Mouse (Mus musculus) gastrocnemius, postnatal 14 days (tissue): ENCODE measurements around the gene Naa10. TPM values are rescaled to one million over a fixed set of nuclear protein-coding genes. Genes with fewer than 3 reads are reported as not detected.

Experiments
- DNase-seq: peaks from one replicate; pipeline ENCODE4 v3.0.0; 2021; ENCODE audit warnings: mixed read lengths
- intact Hi-C: fragments of 180-260 bp; cut with DNase I; formaldehyde crosslinking; loops from one replicate; pipeline ENCODE4 v1.15.1; 2025; ENCODE audit warnings: low total_unique reads
- total RNA-seq, 2 experiments: library from RNA; stranded (reverse); gene quantifications; 2 replicates each; pipeline ENCODE4 v1.2.3; 2021

Naa10 gene
- total RNA-seq, 2 experiments from 2014 or later, result 58.8 to 66.1 TPM

DNA sequence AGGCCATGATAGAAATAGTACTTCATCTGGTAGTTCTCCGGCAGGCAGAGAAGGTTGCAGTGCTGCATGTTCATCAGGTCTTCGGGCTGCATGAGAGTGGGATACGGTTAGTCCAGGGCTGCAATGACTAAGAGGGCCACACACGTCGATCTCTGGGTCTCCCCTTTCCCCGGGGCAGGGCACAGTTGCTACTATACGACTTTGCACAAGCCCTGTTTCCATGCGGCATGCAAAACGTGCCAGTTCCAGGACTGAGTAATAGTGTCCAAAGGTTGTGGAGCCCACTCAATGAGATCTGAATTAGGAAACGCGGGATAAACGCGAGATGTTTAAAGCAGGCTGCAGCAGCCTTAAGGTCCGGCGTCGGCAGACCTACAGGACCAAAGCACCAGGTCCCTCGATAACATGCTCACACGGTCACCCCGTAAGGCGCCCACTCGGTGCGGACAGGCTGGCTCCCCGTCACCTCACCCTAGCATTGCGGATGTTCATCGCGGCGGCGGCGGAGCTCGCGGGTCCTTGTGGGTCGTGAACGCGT lies 390 bp downstream of the Naa10 start:
- intact Hi-C loops, result no loop called here

DNA sequence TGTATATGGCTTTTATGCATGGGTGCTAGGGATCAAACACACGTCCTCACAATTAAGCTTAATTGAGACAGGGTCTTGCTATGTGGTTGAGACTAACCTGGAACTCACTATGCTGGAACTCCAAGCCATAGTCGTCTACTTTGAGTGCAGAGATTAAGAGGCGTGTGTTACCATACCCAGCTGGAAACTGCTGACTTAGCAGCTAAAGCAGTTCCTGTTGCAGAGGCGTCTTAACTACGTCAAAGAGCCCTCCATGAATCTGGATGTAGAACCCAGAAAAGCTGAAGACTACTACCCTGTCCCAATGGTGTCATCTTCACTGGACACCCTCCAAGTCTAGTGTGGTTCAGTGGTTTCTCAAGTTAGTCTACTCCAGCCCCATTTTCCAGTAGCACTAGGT lies 3.1 kb downstream of the Naa10 start:
- intact Hi-C loops, result no loop called here
- DNase-seq, result no peak

More for the DNA sequence above, 390 bp downstream of the Naa10 start:
- DNase-seq, result no peak

GRCm38 (mm10) chrX:73916945-73917344 lies 4.8 kb downstream of the Naa10 start:
- DNase-seq, result no peak
- intact Hi-C loops, result no loop called here

DNA sequence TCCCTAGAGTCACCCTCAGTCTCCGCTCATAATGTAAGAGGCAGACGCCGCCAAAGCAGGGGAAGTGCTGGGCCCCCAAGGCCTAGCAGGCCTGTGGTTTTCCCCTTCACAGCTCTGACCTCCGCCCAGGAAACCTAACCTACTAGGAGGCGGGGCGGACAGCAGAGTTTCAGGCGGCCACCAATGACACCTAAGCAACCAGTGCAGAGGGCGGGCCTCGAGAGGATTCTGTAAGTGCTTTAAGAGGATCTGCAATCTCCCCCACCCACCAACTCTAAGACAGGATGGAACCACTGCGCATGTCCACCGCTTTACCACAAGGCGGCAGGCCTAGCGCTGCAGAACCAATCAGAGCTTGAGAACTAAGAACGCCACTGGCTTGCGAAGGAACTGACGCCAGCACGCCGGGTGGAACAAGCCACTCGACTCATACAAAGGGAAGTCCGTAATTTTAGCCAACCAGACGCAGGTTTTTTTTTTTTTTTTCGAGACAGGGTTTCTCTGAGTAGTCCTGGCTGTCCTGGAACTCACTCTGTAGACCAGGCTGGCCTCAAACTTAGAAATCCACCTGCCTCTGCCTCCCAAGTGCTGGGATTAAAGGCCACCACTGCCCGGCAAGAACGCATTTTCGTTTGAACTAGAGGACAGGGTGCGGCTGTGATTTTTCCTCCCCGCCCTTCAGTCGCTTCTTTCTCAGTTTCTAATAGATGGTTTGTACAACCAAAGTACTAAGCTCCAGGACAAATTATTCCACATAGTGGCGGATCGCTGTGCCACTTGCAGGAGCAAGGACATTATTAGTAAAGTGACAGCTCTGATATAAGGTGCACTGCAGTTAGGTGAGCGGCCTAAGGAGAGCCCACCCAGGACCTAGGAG lies 6.7 kb downstream of the Naa10 start:
- intact Hi-C loops, result no loop called here
- peak; percentile 88 for DNase-seq

- intact Hi-C loops, result no loop called here
- DNase-seq, result no peak
Measured at GRCm38 (mm10) chrX:73911588-73911987, 10.2 kb downstream of the Naa10 start.

- DNase-seq, result no peak
- intact Hi-C loops, result no loop called here
Measured at GRCm38 (mm10) chrX:73911156-73911555, 10.6 kb downstream of the Naa10 start.

- no peak for DNase-seq
- intact Hi-C loops, result no loop called here
Measured at GRCm38 (mm10) chrX:73910451-73910850, 11.3 kb downstream of the Naa10 start.

- no peak for DNase-seq
- intact Hi-C loops, result no loop called here
Measured at GRCm38 (mm10) chrX:73910049-73910448, 11.7 kb downstream of the Naa10 start.

DNA sequence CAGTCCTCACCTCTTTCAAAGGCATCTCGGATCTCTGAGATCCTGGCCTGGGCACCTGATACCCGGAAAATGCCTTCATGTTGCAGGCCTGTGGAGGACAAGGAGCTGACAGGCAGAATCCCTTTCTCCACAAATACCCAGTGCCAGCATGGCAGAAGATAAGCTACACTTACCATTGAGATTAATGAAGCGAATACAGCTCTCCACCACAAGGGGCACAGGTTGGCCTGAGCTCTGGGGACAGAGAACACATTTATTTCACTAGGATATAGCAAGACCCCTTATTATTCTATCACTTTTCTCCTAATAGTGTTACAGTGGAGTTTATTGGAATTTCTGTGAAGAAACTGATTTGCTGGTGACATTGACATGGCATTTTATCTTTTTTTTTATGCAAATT lies 23.8 kb downstream of the Naa10 start:
- no peak for DNase-seq
- intact Hi-C loops, result loop anchor here (5.0 kb wide), 1 partner anchor 101 kb away; no protein-coding TSS in a partner anchor

- intact Hi-C loops, result loop anchor here (5.0 kb wide), 1 partner anchor 98 kb away; no protein-coding TSS in a partner anchor
- DNase-seq, result peak; percentile 31
Measured at GRCm38 (mm10) chrX:73895719-73896118, 26.0 kb downstream of the Naa10 start, which contains the start of gene L1cam. Gene L1cam (minus strand): TSS chrX:73896105.

GRCm38 (mm10) chrX:73892833-73893232 lies 28.9 kb downstream of the Naa10 start:
- no peak for DNase-seq
- intact Hi-C loops, result no loop called here

DNA sequence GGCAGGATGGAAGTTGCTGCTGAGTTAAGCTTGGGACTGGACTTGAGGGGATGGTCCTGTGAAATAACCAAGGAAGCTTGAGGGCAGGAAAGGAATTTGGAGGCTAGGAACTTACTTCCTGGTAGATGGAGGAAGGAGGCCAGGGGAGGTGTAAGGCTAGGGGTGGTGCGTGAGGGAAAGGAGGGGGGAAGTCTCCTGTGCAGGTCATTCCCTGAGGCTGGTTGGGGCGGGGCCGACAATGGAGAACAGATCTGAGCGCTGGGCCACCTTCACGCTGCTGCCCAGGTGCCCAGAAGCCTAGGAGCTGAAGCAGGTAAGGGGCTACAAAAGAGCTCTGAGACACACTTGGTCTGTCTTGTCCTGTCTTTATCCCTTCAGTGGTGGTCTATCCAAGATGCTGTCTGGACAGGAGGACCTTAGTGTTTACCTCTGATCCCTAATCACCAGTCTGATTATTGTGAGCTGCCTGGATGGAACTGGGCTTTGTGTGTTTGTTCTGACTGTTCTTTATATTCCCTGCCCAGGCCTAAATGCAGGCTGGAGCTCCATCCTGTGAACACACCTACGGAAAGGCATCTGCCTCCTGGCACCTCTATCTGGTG lies 30.1 kb downstream of the Naa10 start, which contains the start of gene Avpr2:
Gene Avpr2, plus strand, starts transcription at position 552 of the 602 bp plus-strand sequence.
- DNase-seq, result no peak
- intact Hi-C loops, result no loop called here

- intact Hi-C loops, result no loop called here
- no peak for DNase-seq
Measured at GRCm38 (mm10) chrX:73881463-73881862, 40.3 kb downstream of the Naa10 start.

GRCm38 (mm10) chrX:73881036-73881427 lies 40.7 kb downstream of the Naa10 start:
- intact Hi-C loops, result no loop called here
- DNase-seq, result no peak

DNA sequence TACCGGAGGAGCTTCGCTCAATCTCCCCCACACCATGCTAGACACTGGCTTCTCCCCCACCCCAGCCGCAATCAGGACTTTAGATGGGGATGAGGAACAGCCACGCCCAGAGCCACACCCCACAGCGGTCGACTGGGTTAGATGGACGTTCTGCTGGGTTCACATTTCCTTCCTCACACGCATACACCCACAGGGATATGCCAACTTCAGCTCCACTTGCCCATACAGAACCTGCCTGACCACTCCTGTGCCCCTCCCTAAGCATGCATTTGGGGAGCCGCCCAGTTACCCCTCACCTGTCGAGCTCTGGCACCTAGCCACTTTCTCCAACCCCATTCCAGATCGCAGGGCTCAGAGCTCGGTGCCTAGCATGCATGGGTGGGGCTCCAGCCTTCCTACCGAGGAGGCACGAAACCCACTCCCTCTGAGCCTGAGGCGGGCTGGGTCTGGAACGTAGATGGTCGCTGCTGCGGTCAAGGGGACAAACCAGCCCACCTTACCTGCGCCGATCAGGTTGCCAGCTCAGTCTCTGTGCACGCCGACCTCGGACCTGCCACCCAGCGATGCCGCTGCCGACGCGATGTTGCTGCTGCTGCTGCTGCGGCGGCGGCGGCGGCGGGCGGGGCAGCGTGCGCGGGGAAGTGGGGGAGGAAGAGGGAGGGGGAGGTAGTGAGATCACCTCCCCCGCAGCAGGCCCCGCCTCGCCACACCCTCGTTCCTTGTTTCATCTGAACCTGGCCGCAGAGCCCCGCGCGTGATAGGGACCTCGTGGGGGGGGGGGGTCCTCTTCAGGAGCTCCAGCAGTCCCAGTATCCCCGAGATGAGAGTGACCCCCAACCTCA lies 41.3 kb downstream of the Naa10 start:
- DNase-seq, result no peak
- intact Hi-C loops, result no loop called here

- intact Hi-C loops, result no loop called here
- no peak for DNase-seq
Measured at GRCm38 (mm10) chrX:73877014-73877413, 44.7 kb downstream of the Naa10 start.

DNA sequence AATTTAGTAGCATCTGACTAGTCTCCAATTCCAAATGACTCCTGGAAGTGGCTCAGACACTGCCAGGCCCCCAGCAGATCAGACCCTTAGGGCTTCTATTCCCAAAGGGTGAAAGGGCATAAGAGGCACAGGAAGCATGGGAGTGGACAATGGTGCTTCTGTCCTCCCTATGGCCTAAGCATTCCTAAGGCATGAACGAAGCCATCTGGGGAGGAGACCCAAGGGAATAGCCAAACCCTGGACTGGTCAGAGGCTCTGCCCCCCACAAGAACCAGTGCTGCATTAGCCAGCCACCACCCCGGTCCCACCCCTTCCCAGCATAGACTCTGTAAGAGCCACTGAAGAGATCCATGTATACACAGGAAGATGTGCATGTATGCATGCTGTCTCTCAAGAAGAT lies 45.9 kb downstream of the Naa10 start:
- intact Hi-C loops, result no loop called here
- no peak for DNase-seq

DNA sequence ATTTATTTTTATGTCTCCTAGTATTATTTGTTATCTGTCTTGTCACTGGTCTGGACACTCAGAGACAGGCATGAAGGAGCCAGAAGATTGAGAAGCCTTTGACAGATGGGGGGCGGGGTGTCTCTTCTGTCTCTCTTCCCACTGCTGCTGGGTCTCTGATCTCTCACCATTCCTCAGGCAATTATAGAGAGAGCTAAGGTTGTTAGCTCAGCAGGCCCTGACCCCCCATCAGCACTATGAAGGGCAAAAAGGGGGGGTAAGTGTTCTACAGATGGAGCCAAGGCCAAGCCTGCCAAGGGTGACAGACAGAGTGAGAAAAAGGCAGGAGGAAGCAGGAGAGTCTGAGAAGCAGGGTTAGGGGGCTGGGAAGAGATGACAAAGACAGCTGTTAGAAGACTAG lies 49.8 kb downstream of the Naa10 start:
- intact Hi-C loops, result no loop called here
- no peak for DNase-seq

GRCm38 (mm10) chrX:73871474-73871873 lies 50.3 kb downstream of the Naa10 start:
- no peak for DNase-seq
- intact Hi-C loops, result no loop called here

DNA sequence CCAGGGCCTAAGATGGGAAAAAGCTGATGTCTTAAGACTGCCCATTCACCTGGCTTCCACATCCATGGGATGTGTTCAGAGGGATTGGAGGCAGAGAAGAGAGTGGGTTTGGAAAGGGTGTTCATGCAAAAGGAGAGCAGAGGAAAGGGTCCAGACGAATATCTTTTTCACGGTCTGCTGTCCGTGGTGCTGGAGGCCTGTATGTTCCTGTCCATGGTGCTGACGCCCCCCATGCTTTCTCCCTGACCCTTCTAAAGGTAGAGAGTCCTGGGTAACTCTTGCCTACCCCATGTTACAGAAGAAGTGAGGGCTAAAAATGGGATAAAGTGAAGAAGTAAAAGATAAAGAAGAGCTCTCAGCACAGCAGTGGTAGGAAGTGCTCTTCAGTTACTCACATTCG lies 52.4 kb downstream of the Naa10 start:
- intact Hi-C loops, result no loop called here
- DNase-seq, result no peak
